Mouse (Mus musculus): ENCODE data around the gene Col4a4. TPM values are rescaled to one million over a fixed set of nuclear protein-coding genes. Genes with fewer than 3 reads are reported as not detected.

Col4a4 gene
- polyA plus RNA-seq, 2 experiments = 0.14 to 0.18 TPM

GRCm38 (mm10) chr1:82411521-82411920 lies 175.1 kb downstream of the Col4a4 start:
- Histone ChIP-seq H3K27me3 (ENCODE audit: control insufficient read depth, insufficient read depth, low read length) (no peaks in the 10 kb centered on the region), H3K27ac (replicated peaks; ENCODE audit: low read depth, low read length) (no peak overlapping the region), H3K36me3 (ENCODE audit: control insufficient read depth, insufficient read depth, low read length) (no peaks in the 10 kb centered on the region), H3K9ac (ENCODE audit: low read depth, low read length, severe bottlenecking) (no peak overlapping the region), H3K4me1 (ENCODE audit: control insufficient read depth, insufficient read depth, low read length) (peaks cover 13% of the 10 kb centered on the region; the same call in 1 of the 2 replicates), H3K4me3 (replicated peaks; ENCODE audit: low read length) (no peak overlapping the region), H3K9me3 (ENCODE audit: control insufficient read depth, low read length) (no peaks in the 10 kb centered on the region), H3K4me2 (replicated peaks; ENCODE audit: low read depth, low read length, severe bottlenecking) (no peak overlapping the region)
- WGBS = 71% methylated on average over 5 of the region's 5 CpGs
- TF ChIP-seq POLR2A (IDR thresholded peaks at IDR 0.05; ENCODE audit: borderline replicate concordance, extremely low read depth, insufficient read depth, insufficient read length) = no peak
- ATAC-seq (ENCODE audit: low FRiP score, low read depth) = no peak
- no peak for DNase-seq (ENCODE audit: low spot score)

GRCm38 (mm10) chr1:82410548-82410947 lies 176.1 kb downstream of the Col4a4 start:
- Histone ChIP-seq H3K4me2 (replicated peaks; ENCODE audit: low read depth, low read length, severe bottlenecking) (no peak overlapping the region), H3K27ac (replicated peaks; ENCODE audit: low read depth, low read length) (no peak overlapping the region), H3K27me3 (ENCODE audit: control insufficient read depth, insufficient read depth, low read length) (no peaks in the 10 kb centered on the region), H3K36me3 (ENCODE audit: control insufficient read depth, insufficient read depth, low read length) (no peaks in the 10 kb centered on the region), H3K9ac (ENCODE audit: low read depth, low read length, severe bottlenecking) (no peak overlapping the region), H3K4me3 (replicated peaks; ENCODE audit: low read length) (no peak overlapping the region), H3K4me1 (ENCODE audit: control insufficient read depth, insufficient read depth, low read length) (peaks cover 13% of the 10 kb centered on the region; the same call in 1 of the 2 replicates), H3K9me3 (ENCODE audit: control insufficient read depth, low read length) (no peaks in the 10 kb centered on the region)
- WGBS = 61% methylated on average over 3 of the region's 3 CpGs
- ATAC-seq (ENCODE audit: low FRiP score, low read depth) (no peak), DNase-seq (ENCODE audit: low spot score) (no peak)
- no peak for TF ChIP-seq POLR2A (IDR thresholded peaks at IDR 0.05; ENCODE audit: borderline replicate concordance, extremely low read depth, insufficient read depth, insufficient read length)

GRCm38 (mm10) chr1:82409271-82409670 lies 177.4 kb downstream of the Col4a4 start:
- no peaks in the 10 kb centered on the region for H3K9me3 ChIP-seq (ENCODE audit: control insufficient read depth, low read length)
- TF ChIP-seq POLR2A (IDR thresholded peaks at IDR 0.05; ENCODE audit: borderline replicate concordance, extremely low read depth, insufficient read depth, insufficient read length) = no peak
- no peaks in the 10 kb centered on the region for H3K27me3 ChIP-seq (ENCODE audit: control insufficient read depth, insufficient read depth, low read length)
- peaks cover 13% of the 10 kb centered on the region; the same call in 1 of the 2 replicates for H3K4me1 ChIP-seq (ENCODE audit: control insufficient read depth, insufficient read depth, low read length)
- WGBS = 90% methylated on average over 9 of the region's 9 CpGs
- no peak for ATAC-seq (ENCODE audit: low FRiP score, low read depth)
- H3K27ac ChIP-seq (replicated peaks; ENCODE audit: low read depth, low read length) = no peak overlapping the region
- no peaks in the 10 kb centered on the region for H3K36me3 ChIP-seq (ENCODE audit: control insufficient read depth, insufficient read depth, low read length)
- no peak overlapping the region for H3K4me2 ChIP-seq (replicated peaks; ENCODE audit: low read depth, low read length, severe bottlenecking)
- H3K9ac ChIP-seq (ENCODE audit: low read depth, low read length, severe bottlenecking) = no peak overlapping the region
- DNase-seq (ENCODE audit: low spot score) = no peak
- H3K4me3 ChIP-seq (replicated peaks; ENCODE audit: low read length) = no peak overlapping the region

- H3K36me3 ChIP-seq (ENCODE audit: control insufficient read depth, insufficient read depth, low read length) = no peaks in the 10 kb centered on the region
- H3K4me3 ChIP-seq (replicated peaks; ENCODE audit: low read length) = no peak overlapping the region
- ATAC-seq (ENCODE audit: low FRiP score, low read depth) (no peak), DNase-seq (ENCODE audit: low spot score) (no peak)
- no peak overlapping the region for H3K4me2 ChIP-seq (replicated peaks; ENCODE audit: low read depth, low read length, severe bottlenecking)
- 58% methylated on average over 3 of the region's 3 CpGs for WGBS
- H3K27me3 ChIP-seq (ENCODE audit: control insufficient read depth, insufficient read depth, low read length) = no peaks in the 10 kb centered on the region
- H3K9me3 ChIP-seq (ENCODE audit: control insufficient read depth, low read length) = no peaks in the 10 kb centered on the region
- no peak overlapping the region for H3K9ac ChIP-seq (ENCODE audit: low read depth, low read length, severe bottlenecking)
- TF ChIP-seq POLR2A (IDR thresholded peaks at IDR 0.05; ENCODE audit: borderline replicate concordance, extremely low read depth, insufficient read depth, insufficient read length) = no peak
- H3K27ac ChIP-seq (replicated peaks; ENCODE audit: low read depth, low read length) = no peak overlapping the region
- peaks cover 13% of the 10 kb centered on the region; the same call in 1 of the 2 replicates for H3K4me1 ChIP-seq (ENCODE audit: control insufficient read depth, insufficient read depth, low read length)
Observed at GRCm38 (mm10) chr1:82407786-82408185, 178.9 kb downstream of the Col4a4 start.

Other genes with a start within 250 kb of the Col4a4 start
- gene Col4a3, start 72 bp upstream of the Col4a4 start, polyA plus RNA-seq (2012; rRNA removed) = 0.04 and 0.06 TPM in 2 replicates
- gene Col4a3, start 72 bp upstream of the Col4a4 start, polyA plus RNA-seq (2014; fragmentation: Nextera tagmentation; extraction: Ambion mirVana) = 0.03 TPM in 1 of 2 replicates, not detected in the other
- 150 and 176 TPM in 2 replicates for gene Mff, start 138.0 kb upstream of the Col4a4 start, polyA plus RNA-seq (2012; rRNA removed)
- gene Mff, start 138.0 kb upstream of the Col4a4 start, polyA plus RNA-seq (2014; fragmentation: Nextera tagmentation; extraction: Ambion mirVana) = 223 and 224 TPM in 2 replicates
- not detected in 2 replicates for gene Tm4sf20, start 181.6 kb upstream of the Col4a4 start, polyA plus RNA-seq (2012; rRNA removed)
- gene Tm4sf20, start 181.6 kb upstream of the Col4a4 start, polyA plus RNA-seq (2014; fragmentation: Nextera tagmentation; extraction: Ambion mirVana) = not detected in 2 replicates
- not detected in 2 replicates for gene Gm47791, start 184.4 kb upstream of the Col4a4 start, polyA plus RNA-seq (2012; rRNA removed)
- gene Gm47791, start 184.4 kb upstream of the Col4a4 start, polyA plus RNA-seq (2014; fragmentation: Nextera tagmentation; extraction: Ambion mirVana) = not detected in 2 replicates

Measured in limb, embryonic 14.5 days (tissue).